Mouse (Mus musculus): ENCODE results near the gene Pms2.

Pms2 gene

GRCm38 (mm10) chr5:143909417-143910400 lies at the start of gene Pms2, which contains the start of gene Aimp2:
TSS of gene Pms2 (plus strand) at chr5:143909964.
TSS of gene Aimp2 (minus strand) at chr5:143909847.
- DNase-seq, result peak; percentile 96

- no peak for DNase-seq
Observed at GRCm38 (mm10) chr5:143871547-143872169, 38.1 kb upstream of the Pms2 start.

- no peak for DNase-seq
Observed at GRCm38 (mm10) chr5:143874571-143874970, 35.2 kb upstream of the Pms2 start.

- no peak for DNase-seq
Observed at GRCm38 (mm10) chr5:143885274-143885673, 24.5 kb upstream of the Pms2 start.

GRCm38 (mm10) chr5:143890741-143891140 lies 19.0 kb upstream of the Pms2 start:
- DNase-seq, result no peak

- no peak for DNase-seq
Observed at GRCm38 (mm10) chr5:143892255-143892886, 17.4 kb upstream of the Pms2 start.

- no peak for DNase-seq
Observed at GRCm38 (mm10) chr5:143893396-143893795, 16.4 kb upstream of the Pms2 start.

- DNase-seq, result no peak
Observed at GRCm38 (mm10) chr5:143897635-143898330, 12.0 kb upstream of the Pms2 start, which contains the start of gene Ankrd61. TSS of gene Ankrd61 (minus strand) at chr5:143897685.

GRCm38 (mm10) chr5:143902111-143902510 lies 7.7 kb upstream of the Pms2 start:
- no peak for DNase-seq

- DNase-seq, result no peak
Observed at GRCm38 (mm10) chr5:143903813-143904212, 6.0 kb upstream of the Pms2 start.

GRCm38 (mm10) chr5:143906429-143906828 lies 3.3 kb upstream of the Pms2 start:
- no peak for DNase-seq

- DNase-seq, result no peak
Observed at GRCm38 (mm10) chr5:143908926-143909325, 838 bp upstream of the Pms2 start.

GRCm38 (mm10) chr5:143916221-143916620 lies 6.5 kb downstream of the Pms2 start:
- no peak for DNase-seq

GRCm38 (mm10) chr5:143917418-143917817 lies 7.7 kb downstream of the Pms2 start:
- DNase-seq, result no peak

GRCm38 (mm10) chr5:143918120-143918519 lies 8.4 kb downstream of the Pms2 start:
- DNase-seq, result no peak

- no peak for DNase-seq
Observed at GRCm38 (mm10) chr5:143924781-143925452, 15.2 kb downstream of the Pms2 start.

- DNase-seq, result no peak
Observed at GRCm38 (mm10) chr5:143927875-143928274, 18.1 kb downstream of the Pms2 start, which contains the start of gene Gm42421. TSS of gene Gm42421 (plus strand) at chr5:143928175.

GRCm38 (mm10) chr5:143929291-143929690 lies 19.5 kb downstream of the Pms2 start:
- no peak for DNase-seq

GRCm38 (mm10) chr5:143930656-143931055 lies 20.9 kb downstream of the Pms2 start:
- DNase-seq, result no peak

GRCm38 (mm10) chr5:143931863-143932580 lies 22.3 kb downstream of the Pms2 start:
- no peak for DNase-seq

GRCm38 (mm10) chr5:143932831-143933230 lies 23.1 kb downstream of the Pms2 start, which contains the start of gene Rsph10b:
TSS of gene Rsph10b (plus strand) at chr5:143933035.
- no peak for DNase-seq
